Mouse (Mus musculus) Patski (cell line): ENCODE measurements around the gene Hivep3. TPM values are rescaled to one million over a fixed set of nuclear protein-coding genes. Genes with fewer than 3 reads are reported as not detected.

ENCODE experiments used
- ATAC-seq: fragments of 100-300 bp; one replicate; pipeline ENCODE4 v1.8.0; 2021
- CTCF ChIA-PET: fragments of 350-600 bp; sonication (Branson Sonifier 250); formaldehyde crosslinking; loops from one replicate; lab custom pipeline; 2022; ENCODE audit warnings: inconsistent platforms; lab: Charles Lee
- POLR2A ChIA-PET: fragments of 350-600 bp; sonication (Branson Sonifier 250); formaldehyde crosslinking; loops from one replicate; lab custom pipeline; 2022; ENCODE audit warnings: antibody characterized with exemption, inconsistent platforms; lab: Charles Lee
- DNase-seq: peaks from one replicate; pipeline ENCODE4 v3.0.0-alpha.2; 2011; ENCODE audit warnings: low read depth, low spot score
- H3K27me3 ChIP-seq: fragments of 371-371 bp; one replicate; pipeline ENCODE4 v1.5.1; 2021
- CTCF ChIP-seq: fragments of 100-300 bp; IDR thresholded peaks from one replicate; pipeline ENCODE4 v1.5.1; 2021
- in situ Hi-C: fragments of 300-500 bp; cut with MboI; formaldehyde crosslinking; loops from 3 replicates; pipeline ENCODE4 v1.11.1; 2018; ENCODE audit warnings: low pct_unique_long_range_greater_than_20kb, mixed read lengths
- polyA plus RNA-seq: library from polyadenylated mRNA; unstranded; gene quantifications from one replicate; pipeline ENCODE4 v1.2.3, GENCODE M21; 2021

Gene Hivep3
- polyA plus RNA-seq, 1 experiment from 2014 or later: 4.4 TPM

DNA sequence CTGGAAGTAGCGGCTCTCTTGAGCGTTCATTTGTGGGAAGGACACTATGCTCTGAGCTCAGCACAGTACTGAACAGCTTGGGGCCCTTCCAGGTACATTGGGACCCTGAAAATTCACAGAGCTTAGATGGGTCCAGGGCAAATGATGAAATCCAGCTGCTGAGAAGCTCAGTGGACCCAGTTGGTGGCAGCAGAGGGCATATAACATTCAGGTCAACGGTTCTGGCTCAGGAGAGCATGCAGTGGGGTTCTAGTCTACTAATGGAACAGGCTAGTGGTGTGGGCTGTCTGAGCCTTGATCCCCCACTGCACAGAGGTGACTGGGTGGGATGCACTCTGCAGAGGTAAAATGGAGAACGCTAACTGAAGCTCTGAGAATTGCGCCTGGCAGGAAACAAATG lies 228.5 kb downstream of the Hivep3 start:
- DNase-seq (no peak), ATAC-seq (no peak)
- H3K27me3 ChIP-seq: no peaks in the 10 kb centered on the region
- no peak for TF ChIP-seq CTCF
- ChIA-PET CTCF (no interaction called here), POLR2A (no interaction called here)
- in situ Hi-C loops: no loop called here

DNA sequence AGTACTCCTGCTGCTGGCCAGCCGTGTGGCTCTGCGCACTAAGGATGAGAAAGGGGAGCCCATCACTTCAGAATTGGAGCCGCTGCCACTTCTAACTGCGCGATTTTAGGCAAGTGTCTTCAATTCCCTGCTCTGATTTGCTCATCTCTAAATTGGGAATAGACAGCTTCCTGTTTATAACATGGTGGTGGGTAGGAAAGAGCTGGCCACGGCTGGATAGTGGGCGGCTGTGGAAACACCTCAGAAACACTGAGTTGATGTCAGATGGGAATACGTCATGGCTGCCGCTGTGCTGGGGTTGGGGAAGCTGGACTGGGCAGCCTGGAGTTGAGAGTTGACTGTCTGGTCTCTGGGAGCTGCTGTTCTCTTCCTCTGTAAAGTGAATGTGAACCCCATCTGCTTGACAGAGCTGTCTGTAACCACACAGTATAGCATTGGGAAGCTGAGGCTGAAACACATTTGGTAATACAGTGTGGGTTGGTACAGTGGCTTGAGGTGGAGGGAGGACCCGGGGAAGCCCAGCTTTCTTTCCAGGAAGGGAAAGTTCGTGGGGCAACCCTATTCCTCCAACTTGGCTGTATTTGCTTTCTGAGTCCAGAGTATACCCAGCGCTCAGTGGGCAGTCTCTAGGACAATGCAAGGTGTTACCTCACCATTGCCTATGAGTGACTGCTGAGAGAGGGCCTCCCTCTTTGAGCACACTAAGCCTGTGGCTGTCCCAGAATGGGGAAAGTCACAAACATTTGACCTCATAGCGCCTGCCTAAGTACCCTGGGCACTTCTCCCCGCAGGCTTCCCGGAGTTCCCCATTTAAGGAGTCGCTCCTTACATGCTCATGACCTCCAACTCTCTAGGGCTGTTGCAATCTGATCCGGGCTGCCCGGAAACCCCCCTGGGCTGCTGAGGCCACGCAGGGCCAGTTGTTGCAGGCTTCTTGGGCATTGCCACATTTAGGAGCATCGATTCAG lies 232.8 kb downstream of the Hivep3 start:
- CTCF ChIA-PET: interaction anchor here (0.9 kb wide), 1 partner anchor 16 kb away, joined by 3 read pairs; no protein-coding TSS in a partner anchor
- no peak for TF ChIP-seq CTCF
- ATAC-seq: peak; percentile 31
- in situ Hi-C loops: no loop called here
- POLR2A ChIA-PET: interaction anchor here (0.9 kb wide), 1 partner anchor 8 kb away, joined by 4 read pairs; no protein-coding TSS in a partner anchor
- no peak for DNase-seq
- H3K27me3 ChIP-seq: no peaks in the 10 kb centered on the region

DNA sequence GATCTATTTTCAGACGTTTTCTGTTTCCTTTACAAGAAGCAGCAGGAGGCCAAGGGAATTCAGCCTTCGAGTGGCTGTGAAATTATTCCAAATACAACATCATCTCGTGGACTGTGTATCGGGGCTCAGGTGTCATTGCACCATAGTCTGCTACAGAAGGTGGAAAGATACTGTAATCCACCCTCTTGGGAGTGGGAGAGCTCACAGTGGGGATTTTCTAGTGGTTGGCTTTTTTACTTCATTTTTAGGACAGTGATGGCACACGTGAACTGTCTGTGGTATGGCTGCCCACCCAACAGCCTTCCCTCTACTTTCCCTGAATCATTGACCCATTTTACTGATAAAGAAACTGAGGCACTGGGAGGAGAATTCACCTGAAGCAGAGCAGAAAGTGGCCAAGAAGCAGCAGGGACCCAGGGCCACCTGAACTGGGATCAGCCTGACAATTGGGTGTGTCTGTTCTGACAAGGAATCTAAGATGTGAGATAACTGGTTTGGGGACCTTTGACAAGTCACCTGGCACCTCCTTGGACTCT lies 233.6 kb downstream of the Hivep3 start:
- ChIA-PET CTCF (no interaction called here), POLR2A (interaction anchor here (1.1 kb wide), 1 partner anchor 22 kb away, joined by 3 read pairs; no protein-coding TSS in a partner anchor)
- H3K27me3 ChIP-seq: no peaks in the 10 kb centered on the region
- in situ Hi-C loops: no loop called here
- ATAC-seq: no peak
- DNase-seq: no peak
- TF ChIP-seq CTCF: no peak

DNA sequence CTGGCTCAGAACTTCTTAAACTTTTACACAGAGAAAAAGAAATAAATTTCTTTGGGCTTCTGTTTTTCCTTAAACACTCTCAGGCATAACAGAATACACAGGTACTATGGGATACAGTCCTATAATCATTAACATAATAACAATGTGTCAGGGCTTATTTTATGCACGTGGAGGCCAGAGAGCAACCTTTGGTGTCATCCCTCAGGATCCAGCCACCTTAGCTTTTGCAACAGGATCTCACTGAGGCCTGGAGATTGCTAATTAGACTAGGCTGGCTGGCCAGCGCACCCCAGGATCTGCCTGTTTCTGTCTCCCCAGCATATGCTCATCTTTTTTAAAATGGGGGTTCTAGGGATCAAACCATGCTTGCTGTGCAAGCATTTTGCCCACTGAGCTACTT lies 234.1 kb downstream of the Hivep3 start:
- ChIA-PET CTCF (no interaction called here), POLR2A (interaction anchor here (1.1 kb wide), 1 partner anchor 22 kb away, joined by 3 read pairs; no protein-coding TSS in a partner anchor)
- DNase-seq: no peak
- TF ChIP-seq CTCF: no peak
- no peaks in the 10 kb centered on the region for H3K27me3 ChIP-seq
- no peak for ATAC-seq
- in situ Hi-C loops: no loop called here

DNA sequence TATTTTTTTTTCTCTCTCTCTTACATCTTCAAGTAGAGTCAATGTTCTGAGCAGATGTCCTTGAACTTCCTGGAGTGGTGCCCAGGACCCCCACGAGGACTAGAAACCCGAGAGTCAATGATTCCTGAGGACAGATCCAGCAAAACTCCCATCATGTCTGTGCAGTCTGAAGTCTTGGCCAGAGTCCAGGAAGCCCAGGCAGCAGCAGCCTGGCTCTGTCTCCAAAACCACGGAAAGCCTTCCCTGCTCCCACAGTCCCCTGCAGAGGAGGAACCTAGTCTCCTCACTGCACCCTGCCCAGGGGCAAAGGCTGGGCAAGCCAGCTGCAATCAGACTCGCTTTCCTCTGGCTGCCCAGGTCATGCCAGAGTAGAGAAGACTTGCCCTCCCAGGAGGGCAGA lies 234.5 kb downstream of the Hivep3 start:
- no peak for TF ChIP-seq CTCF
- in situ Hi-C loops: no loop called here
- H3K27me3 ChIP-seq: no peaks in the 10 kb centered on the region
- POLR2A ChIA-PET: interaction anchor here (1.1 kb wide), 1 partner anchor 21 kb away, joined by 3 read pairs; no protein-coding TSS in a partner anchor
- CTCF ChIA-PET: no interaction called here
- DNase-seq (no peak), ATAC-seq (peak; percentile 45)

DNA sequence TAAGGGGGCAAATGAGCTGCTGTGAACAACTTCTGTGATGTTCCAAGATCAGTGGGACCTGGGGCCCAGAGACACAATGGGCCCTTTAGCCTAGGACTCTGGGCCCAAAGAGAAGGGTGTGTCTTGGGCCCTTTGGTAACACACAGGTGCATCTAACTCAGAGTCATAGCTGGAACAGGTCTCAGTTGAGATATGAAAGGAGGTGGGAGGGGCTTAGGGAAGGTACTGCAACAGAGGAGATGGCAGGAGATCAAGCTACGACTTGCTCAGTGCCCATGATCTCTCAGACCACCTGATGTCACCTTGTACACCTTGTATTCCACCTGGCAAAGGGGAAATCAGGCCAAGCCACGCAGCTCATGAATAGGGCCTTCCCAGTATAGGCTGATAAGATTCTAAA lies 235.3 kb downstream of the Hivep3 start:
- in situ Hi-C loops: no loop called here
- no peak for TF ChIP-seq CTCF
- POLR2A ChIA-PET: interaction anchor here (0.5 kb wide), 1 partner anchor 223 kb away, joined by 4 read pairs; no protein-coding TSS in a partner anchor
- ATAC-seq (no peak), DNase-seq (no peak)
- no peaks in the 10 kb centered on the region for H3K27me3 ChIP-seq
- CTCF ChIA-PET: interaction anchor here (0.9 kb wide), 1 partner anchor 31 kb away, joined by 3 read pairs; no protein-coding TSS in a partner anchor

DNA sequence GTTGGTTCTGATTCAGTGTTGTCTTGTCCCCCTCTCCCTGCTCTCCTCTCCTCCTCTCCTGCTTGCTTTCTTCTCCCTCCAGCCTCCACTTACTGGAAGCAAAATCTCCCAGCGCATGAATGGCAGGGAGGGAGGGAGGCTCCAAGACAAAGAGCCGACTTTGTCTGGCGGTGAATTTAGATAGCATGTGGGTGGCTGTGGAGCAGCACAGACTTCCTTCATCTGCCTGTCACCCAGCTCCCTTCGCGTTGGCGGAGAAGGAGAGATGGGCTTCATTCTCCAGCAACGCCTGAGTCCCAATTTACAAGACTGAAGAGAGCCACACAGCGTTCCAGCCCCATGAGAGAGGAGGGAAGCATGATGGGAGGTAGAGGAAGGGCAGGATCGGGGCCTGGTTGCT lies 236.6 kb downstream of the Hivep3 start:
- in situ Hi-C loops: no loop called here
- no peak for ATAC-seq
- CTCF ChIA-PET: interaction anchor here (1.2 kb wide), 1 partner anchor 18 kb away, joined by 4 read pairs; no protein-coding TSS in a partner anchor
- no peak for DNase-seq
- H3K27me3 ChIP-seq: no peaks in the 10 kb centered on the region
- no peak for TF ChIP-seq CTCF
- POLR2A ChIA-PET: no interaction called here

DNA sequence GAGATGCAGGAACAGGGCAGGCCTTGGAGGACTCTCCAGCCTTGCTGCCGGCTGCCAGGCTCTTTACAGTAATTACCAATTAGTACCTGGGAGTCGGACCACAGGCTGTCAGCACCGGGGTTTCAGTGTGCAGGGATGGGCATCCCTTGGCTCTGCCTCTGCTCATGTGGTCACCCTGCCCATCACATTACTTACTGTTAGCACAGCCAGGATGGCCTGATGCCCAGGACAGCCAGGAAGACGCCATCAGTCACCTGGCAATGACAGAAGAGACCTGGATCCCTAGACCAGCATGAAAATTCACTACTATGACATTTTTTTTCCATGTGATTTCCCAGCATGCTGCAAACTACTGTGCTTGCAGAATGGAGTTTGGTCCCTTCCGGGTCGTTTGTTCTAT lies 238.8 kb downstream of the Hivep3 start:
- ChIA-PET CTCF (no interaction called here), POLR2A (no interaction called here)
- no peak for TF ChIP-seq CTCF
- in situ Hi-C loops: no loop called here
- ATAC-seq: peak; percentile 6
- no peaks in the 10 kb centered on the region for H3K27me3 ChIP-seq
- DNase-seq: no peak

DNA sequence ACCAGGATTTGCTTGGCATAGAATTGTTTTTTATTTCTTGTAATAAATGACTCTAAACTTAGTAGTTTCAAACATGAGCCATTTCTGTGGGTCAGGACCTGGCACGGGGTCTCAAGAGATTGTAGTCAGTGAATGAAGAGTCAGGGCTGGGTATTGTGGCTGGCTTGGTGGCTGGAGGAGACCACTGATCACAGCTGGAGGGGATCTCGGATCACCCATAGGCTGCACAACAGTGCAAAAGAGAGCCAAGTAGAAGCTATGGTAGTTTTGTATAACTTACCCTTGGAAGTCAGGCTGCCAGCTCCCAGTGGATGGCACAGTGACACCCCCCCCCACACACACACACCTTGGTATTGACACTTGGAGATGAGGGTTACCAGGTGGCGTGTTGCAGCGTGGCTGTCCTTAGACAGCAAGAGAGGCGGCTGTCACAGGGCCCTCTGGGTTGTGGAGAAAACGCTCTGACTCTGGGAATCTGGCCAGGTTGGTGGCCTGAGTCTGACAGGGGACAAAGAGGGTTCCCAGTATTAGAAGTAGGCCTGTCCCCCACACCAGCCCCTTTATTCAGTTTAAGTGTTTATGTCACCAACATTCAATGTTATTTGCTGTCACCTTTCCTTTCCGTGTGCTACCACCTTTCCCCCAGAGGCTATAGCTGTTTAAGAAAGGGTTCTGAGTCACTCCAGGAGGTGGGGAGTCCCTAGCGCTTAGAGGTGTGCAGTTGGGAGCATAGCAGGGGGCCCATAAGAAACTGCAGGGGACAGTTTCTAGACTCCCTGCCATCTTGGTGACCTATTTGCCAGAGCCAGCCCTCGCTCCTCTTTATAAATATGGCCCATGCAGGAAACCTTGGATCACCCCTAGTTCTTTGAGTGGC lies 240.4 kb downstream of the Hivep3 start:
- CTCF ChIA-PET: interaction anchor here (1.3 kb wide), 1 partner anchor 10 kb away, joined by 3 read pairs; no protein-coding TSS in a partner anchor
- POLR2A ChIA-PET: interaction anchor here (1.7 kb wide), 1 partner anchor 8 kb away, joined by 4 read pairs; no protein-coding TSS in a partner anchor
- H3K27me3 ChIP-seq: no peaks in the 10 kb centered on the region
- no peak for TF ChIP-seq CTCF
- in situ Hi-C loops: no loop called here
- ATAC-seq: peak; percentile 7
- no peak for DNase-seq

DNA sequence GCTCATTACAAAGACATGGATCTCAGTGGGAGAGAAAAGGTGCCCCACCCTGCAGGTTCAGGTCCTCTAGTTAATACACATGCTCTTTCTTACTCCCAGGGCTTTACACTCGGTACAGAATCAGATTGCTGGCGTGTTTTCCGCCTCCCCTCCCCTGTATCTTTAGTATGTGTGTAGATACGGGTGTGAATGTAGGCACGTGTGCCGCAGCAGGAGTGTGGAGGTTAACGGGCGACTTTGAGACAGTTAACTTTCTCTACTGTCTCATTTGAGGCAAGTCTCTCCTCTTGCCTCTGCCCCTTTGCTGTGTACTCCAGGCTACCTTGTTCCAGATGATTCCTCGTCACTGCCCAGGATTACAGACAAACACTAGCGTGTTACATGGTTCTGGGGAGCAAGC lies 241.7 kb downstream of the Hivep3 start:
- ChIA-PET POLR2A (interaction anchor here (0.5 to 1.7 kb wide), 3 partner anchors 9 to 23 kb away, joined by 3 to 4 read pairs (median 3); no protein-coding TSS in a partner anchor), CTCF (no interaction called here)
- ATAC-seq (no peak), DNase-seq (no peak)
- no peaks in the 10 kb centered on the region for H3K27me3 ChIP-seq
- TF ChIP-seq CTCF: no peak
- in situ Hi-C loops: no loop called here
